Mouse (Mus musculus) myocyte (in vitro differentiated cells): ENCODE data around the gene Igfals.

Experiments used
- MAX ChIP-seq: IDR thresholded peaks from one replicate; pipeline ENCODE4 v1.6.1; 2011; ENCODE audit warnings: low read depth, mild to moderate bottlenecking, control low read depth
- POLR2A ChIP-seq: IDR thresholded peaks from one replicate; pipeline ENCODE4 v1.6.1; 2011; ENCODE audit warnings: low read depth, mild to moderate bottlenecking, control low read depth, moderate library complexity; ENCODE audit not compliant: insufficient read length
- POLR2AphosphoS2 ChIP-seq: IDR thresholded peaks from one replicate; pipeline ENCODE4 v1.6.1; 2011; ENCODE audit warnings: low read depth, control low read depth; ENCODE audit not compliant: insufficient read length
- TCF12 ChIP-seq: IDR thresholded peaks from one replicate; pipeline ENCODE4 v1.6.1; 2011; ENCODE audit warnings: mild to moderate bottlenecking, control low read depth; ENCODE audit not compliant: poor library complexity, insufficient read depth, severe bottlenecking
- TCF3 ChIP-seq: IDR thresholded peaks from one replicate; pipeline ENCODE4 v1.6.1; 2011; ENCODE audit warnings: low read depth, control low read depth; ENCODE audit not compliant: insufficient read length
- USF1 ChIP-seq: IDR thresholded peaks from one replicate; pipeline ENCODE4 v1.6.1; 2011; ENCODE audit warnings: low read depth, mild to moderate bottlenecking, control low read depth, moderate library complexity

DNA sequence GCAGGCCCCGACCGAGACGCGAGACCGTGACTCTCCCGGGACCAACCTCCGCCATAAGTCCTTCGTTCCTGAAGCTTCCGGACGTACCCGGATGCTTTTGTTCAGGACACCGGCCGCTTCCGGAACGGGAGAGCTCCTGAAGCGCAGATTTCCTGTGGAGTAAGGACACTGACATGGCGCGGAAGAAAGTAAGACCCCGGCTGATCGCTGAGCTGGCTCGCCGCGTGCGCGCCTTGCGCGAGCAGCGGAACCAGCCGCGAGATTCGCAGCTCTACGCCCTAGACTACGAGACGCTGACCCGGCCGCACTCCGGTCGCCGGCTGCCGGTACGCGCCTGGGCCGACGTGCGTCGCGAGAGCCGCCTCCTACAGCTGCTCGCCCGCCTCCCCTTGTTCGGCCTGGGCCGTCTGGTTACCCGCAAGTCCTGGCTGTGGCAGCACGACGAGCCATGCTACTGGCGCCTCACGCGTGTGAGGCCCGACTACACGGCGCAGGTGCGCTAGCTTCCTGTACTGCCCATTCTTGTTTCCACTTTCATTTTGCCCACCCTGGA, 29.3 kb downstream of the Igfals start, which contains the start of the genes Eme2 and Mrps34:
- TF ChIP-seq POLR2A (peak; percentile 71), TCF3 (no peak), MAX (no peak), TCF12 (no peak), USF1 (no peak), POLR2AphosphoS2 (peak; percentile 86)
